Mouse (Mus musculus) liver, embryonic 16.5 days (tissue): Measurements from ENCODE around the gene Catsper4. TPM values are rescaled to one million over a fixed set of nuclear protein-coding genes. Genes with fewer than 3 reads are reported as not detected.

Experiments
- ATAC-seq: fragments of 200-750 bp; cut with Nextera tagmentation; 2 replicates; pipeline ENCODE4 v1.8.0; 2017; ENCODE audit warnings: low read depth, mild to moderate bottlenecking, moderate number of reproducible peaks, moderate library complexity
- H3K27ac ChIP-seq: fragments of 300-500 bp; sonication (generic); 2 replicates; pipeline ENCODE4 v1.5.1; 2014; ENCODE audit warnings: mild to moderate bottlenecking, low read length
- H3K27me3 ChIP-seq: fragments of 300-500 bp; sonication (generic); 2 replicates; pipeline ENCODE4 v1.6.1; 2014; ENCODE audit warnings: low read depth, low read length, mixed read lengths; ENCODE audit not compliant: control insufficient read depth, insufficient read depth
- H3K36me3 ChIP-seq: fragments of 300-500 bp; sonication (generic); 2 replicates; pipeline ENCODE4 v1.6.1; 2014; ENCODE audit warnings: mild to moderate bottlenecking; ENCODE audit not compliant: control insufficient read depth, insufficient read depth
- H3K4me1 ChIP-seq: fragments of 300-500 bp; sonication (generic); 2 replicates; pipeline ENCODE4 v1.6.1; 2014; ENCODE audit warnings: low read depth, low read length, mixed read lengths; ENCODE audit not compliant: control insufficient read depth
- H3K4me2 ChIP-seq: fragments of 300-500 bp; sonication (generic); 2 replicates; pipeline ENCODE4 v1.6.1; 2014; ENCODE audit warnings: low read depth, low read length, mixed read lengths
- H3K4me3 ChIP-seq: fragments of 300-500 bp; sonication (generic); 2 replicates; pipeline ENCODE4 v1.5.1; 2014; ENCODE audit warnings: low read depth, mild to moderate bottlenecking, low read length
- H3K9ac ChIP-seq: fragments of 300-500 bp; sonication (generic); 2 replicates; pipeline ENCODE4 v1.6.1; 2014; ENCODE audit warnings: low read depth, low read length
- H3K9me3 ChIP-seq: fragments of 300-500 bp; sonication (generic); replicated peaks from 2 replicates; pipeline ENCODE4 v1.6.1; 2016; ENCODE audit warnings: low read length; ENCODE audit not compliant: control insufficient read depth
- WGBS: fragments of 180-500 bp; shearing (Covaris S2); extraction: QIAGEN DNeasy Blood & Tissue Kit; methylation state at CpG from one replicate; pipeline ENCODE4 v1.1.7; 2014; ENCODE audit not compliant: insufficient replicate concordance; 5-methylcytosine and 5-hydroxymethylcytosine counted together
- polyA plus RNA-seq: library from polyadenylated mRNA; unstranded; fragments of >200 nt; fragmentation: Nextera tagmentation; extraction: Ambion mirVana; gene quantifications from 2 replicates; pipeline ENCODE4 v1.2.1, GENCODE M21; 2015

Catsper4 gene
- polyA plus RNA-seq, 1 experiment from 2014 or later, result not detected

DNA sequence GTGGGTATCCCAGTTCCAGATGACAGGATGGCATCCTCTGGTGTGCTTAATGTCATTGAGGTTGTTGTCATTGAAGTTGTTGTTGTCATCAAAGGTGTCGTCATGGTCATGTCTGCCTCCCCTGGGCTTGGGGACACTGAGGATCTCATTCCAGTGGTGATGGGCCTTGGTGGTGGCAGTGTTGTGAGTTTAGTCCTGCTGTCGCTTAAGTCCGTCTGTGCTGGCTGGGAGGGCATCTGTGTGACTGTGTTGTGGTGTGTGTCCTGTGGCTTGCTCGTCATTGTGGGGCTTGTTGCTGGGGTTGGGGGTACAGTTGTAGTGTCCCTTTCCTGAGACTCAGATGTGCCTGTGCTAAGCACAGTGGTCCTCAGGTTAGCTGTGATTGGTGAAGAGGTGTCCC is 24.3 kb downstream of the Catsper4 start, which contains the start of gene Gm7534:
Gene Gm7534, minus strand, starts transcription at position 101 of the 400 bp plus-strand sequence.
- Histone ChIP-seq H3K27ac (no peak within 1 kb of the TSS), H3K9ac (no peak within 1 kb of the TSS), H3K9me3 (no peaks in the 10 kb centered on the region), H3K4me3 (no peak within 1 kb of the TSS), H3K36me3 (no peaks in the 10 kb centered on the region), H3K4me1 (no peaks in the 10 kb centered on the region), H3K4me2 (no peak within 1 kb of the TSS), H3K27me3 (no peaks in the 10 kb centered on the region)
- WGBS, result 81% methylated on average over 4 of the region's 4 CpGs
- no peak for ATAC-seq

DNA sequence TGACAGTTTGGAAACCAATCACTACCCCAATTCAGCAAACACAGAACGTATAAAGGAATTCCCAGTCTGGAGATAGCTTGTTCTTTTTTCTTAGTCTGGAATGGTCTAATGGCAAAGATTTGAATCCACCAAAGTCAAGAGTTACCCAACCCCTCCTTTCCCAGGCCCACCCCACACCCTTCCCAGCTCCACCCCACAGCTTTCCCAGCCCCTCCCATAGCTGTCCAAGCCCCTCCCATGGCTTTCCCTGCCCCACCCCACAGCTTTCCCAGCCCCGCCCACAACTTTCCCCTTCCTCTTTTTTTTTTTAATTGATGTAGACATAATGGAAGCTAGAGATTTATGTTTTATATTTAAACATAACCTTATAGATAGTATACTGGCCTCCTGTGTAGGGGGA is 27.8 kb downstream of the Catsper4 start:
- 54% methylated on average over 2 of the region's 2 CpGs for WGBS
- no peak for ATAC-seq

DNA sequence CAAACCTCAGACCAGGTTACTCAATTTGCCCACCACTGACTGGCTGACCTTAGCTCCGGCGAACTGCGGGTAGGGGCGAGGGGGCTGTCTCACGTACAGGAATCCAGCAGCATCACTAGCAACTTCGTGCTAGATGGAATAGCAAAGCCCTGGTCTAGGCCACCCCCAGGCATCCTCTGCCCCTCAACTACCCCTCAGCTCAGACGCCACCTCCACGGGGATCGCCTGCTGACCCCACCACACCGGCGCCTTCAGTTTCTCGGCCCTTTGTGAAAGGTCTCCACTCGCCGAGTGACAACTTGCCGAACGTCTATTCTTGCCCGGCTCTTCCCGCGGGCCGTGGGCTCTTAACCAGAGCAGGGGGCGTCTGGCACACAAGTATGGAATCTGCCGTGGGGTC is 40.9 kb downstream of the Catsper4 start:
- Histone ChIP-seq H3K27me3 (no peaks in the 10 kb centered on the region), H3K27ac (peak overlapping the region; percentile 88), H3K4me1 (peaks cover 34% of the 10 kb centered on the region), H3K36me3 (no peaks in the 10 kb centered on the region), H3K4me3 (peak overlapping the region; percentile 91), H3K9me3 (no peaks in the 10 kb centered on the region), H3K4me2 (peak overlapping the region; percentile 87), H3K9ac (peak overlapping the region; percentile 94)
- ATAC-seq, result no peak
- WGBS, result under 1% methylated on average over 22 of the region's 22 CpGs

More for the DNA sequence above, 27.8 kb downstream of the Catsper4 start:
- Histone ChIP-seq H3K4me1 (no peaks in the 10 kb centered on the region), H3K27ac (no peak overlapping the region), H3K27me3 (no peaks in the 10 kb centered on the region), H3K4me2 (no peak overlapping the region), H3K9ac (no peak overlapping the region), H3K4me3 (no peak overlapping the region), H3K36me3 (no peaks in the 10 kb centered on the region), H3K9me3 (no peaks in the 10 kb centered on the region)

DNA sequence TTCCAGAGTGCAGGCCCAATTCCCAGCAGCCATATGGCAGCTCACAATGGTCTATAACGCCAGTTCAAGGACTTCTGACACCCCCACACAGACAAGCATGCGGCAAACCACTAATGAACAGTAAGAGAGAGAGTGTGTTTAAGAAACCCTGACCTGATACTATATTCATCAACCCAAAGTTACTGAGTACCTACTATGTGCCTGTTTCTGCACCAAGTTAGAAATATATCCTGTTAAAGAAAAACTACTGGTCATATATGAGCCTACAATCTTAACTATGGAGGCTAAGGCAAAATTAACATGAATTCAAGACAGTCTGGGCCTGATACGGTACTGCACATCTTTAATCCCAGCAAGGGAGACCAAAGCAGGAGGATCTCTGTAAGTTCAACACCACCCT is 41.6 kb downstream of the Catsper4 start:
- Histone ChIP-seq H3K9ac (peak overlapping the region; percentile 94), H3K36me3 (no peaks in the 10 kb centered on the region), H3K27ac (peak overlapping the region; percentile 88; the same call in 1 of the 2 replicates), H3K9me3 (no peaks in the 10 kb centered on the region), H3K4me3 (peak overlapping the region; percentile 91), H3K27me3 (no peaks in the 10 kb centered on the region), H3K4me1 (peaks cover 41% of the 10 kb centered on the region), H3K4me2 (peak overlapping the region; percentile 87)
- ATAC-seq, result no peak
- 82% methylated on average over 3 of the region's 3 CpGs for WGBS

DNA sequence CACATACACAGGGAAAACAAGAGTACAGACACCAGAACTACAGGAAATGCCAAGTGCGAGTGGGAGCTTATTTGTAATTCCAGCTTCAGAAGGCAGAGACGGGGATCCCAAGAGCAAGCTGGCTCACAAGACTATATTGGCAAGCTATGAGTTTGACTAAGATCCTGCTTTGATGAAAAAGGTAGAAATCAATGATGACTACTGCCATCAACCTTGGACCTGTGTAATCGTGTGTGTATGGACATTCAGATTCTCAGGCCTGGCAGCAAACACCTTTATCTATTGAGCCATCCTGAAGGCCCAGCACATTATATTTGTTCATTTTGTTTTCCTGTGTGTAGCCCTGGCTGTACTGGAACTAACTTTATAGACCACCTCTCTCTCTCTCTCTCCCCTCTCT is 43.5 kb downstream of the Catsper4 start:
- 65% methylated on average over 3 of the region's 3 CpGs for WGBS
- Histone ChIP-seq H3K9ac (no peak overlapping the region), H3K36me3 (no peaks in the 10 kb centered on the region), H3K4me1 (peaks cover 45% of the 10 kb centered on the region), H3K9me3 (no peaks in the 10 kb centered on the region), H3K27me3 (no peaks in the 10 kb centered on the region), H3K4me3 (no peak overlapping the region), H3K27ac (no peak overlapping the region), H3K4me2 (no peak overlapping the region)
- no peak for ATAC-seq

DNA sequence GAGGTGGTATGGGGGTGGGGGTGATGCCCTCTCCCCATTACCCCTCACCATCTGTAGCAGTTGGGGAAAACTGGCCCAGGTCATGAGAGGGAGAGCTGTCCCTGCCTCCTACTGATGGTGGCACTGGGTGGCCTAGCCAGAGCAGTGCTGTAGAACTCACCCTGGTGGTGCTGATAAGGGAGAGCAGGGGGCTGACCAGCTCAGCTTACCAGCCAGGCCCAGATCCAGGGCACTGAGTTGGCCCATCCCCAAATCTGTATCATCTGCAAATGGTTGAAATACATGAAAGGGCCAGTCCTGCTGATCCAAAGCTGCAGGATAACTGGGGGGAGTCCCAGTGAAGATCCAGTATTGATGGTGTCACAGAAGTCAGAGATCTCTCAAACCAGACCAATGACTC is 45.4 kb downstream of the Catsper4 start:
- Histone ChIP-seq H3K9me3 (no peaks in the 10 kb centered on the region), H3K4me3 (peak overlapping the region; percentile 29), H3K4me1 (peaks cover 41% of the 10 kb centered on the region), H3K27ac (peak overlapping the region; percentile 83), H3K4me2 (peak overlapping the region; percentile 50), H3K9ac (peak overlapping the region; percentile 50), H3K36me3 (no peaks in the 10 kb centered on the region), H3K27me3 (no peaks in the 10 kb centered on the region)
- ATAC-seq, result peak; percentile 81

DNA sequence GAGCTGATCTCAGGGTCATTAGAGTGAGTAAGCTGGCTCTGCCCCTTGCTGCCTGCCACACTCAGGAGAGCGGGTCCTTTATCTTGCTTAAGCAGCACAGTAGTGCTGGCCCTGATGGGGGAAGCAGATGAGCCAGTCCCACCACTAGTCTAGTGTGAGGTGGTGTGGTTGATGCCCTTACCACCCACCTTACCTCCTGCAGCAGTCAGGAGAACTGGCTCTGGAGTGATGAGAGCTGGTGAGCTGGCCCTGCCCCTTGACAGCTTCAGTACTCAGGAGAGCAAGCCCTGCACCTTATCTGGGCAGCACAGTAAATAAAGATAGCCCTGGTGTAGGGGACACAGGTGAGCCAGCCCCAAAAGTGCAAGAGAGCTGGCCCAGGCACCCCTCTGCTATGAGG is 46.1 kb downstream of the Catsper4 start:
- H3K4me1 ChIP-seq, result peaks cover 41% of the 10 kb centered on the region
- H3K27ac ChIP-seq, result peak overlapping the region; percentile 83
- H3K36me3 ChIP-seq, result no peaks in the 10 kb centered on the region
- peak overlapping the region; percentile 29 for H3K4me3 ChIP-seq
- ATAC-seq, result peak; percentile 76
- 13% methylated on average over 1 of the region's 1 CpGs for WGBS
- peak overlapping the region; percentile 50 for H3K4me2 ChIP-seq
- no peaks in the 10 kb centered on the region for H3K9me3 ChIP-seq
- H3K27me3 ChIP-seq, result no peaks in the 10 kb centered on the region
- peak overlapping the region; percentile 50 for H3K9ac ChIP-seq

DNA sequence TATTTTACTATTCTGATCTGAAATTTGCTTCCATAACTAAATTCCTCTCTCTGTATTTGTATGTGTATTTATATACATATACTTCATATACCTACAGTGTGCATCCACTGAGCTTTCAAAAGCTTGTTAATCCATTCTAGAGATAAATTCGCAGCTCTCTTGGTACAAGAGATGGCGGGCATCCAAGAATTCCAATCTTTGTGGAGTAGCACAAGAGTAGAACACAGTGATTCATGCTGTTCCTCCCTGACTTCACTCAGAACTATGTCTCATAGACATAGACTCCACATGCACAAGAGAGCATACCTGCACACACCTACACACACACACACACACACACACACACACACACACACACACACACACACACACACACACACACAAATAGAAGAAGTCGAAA is 54.8 kb downstream of the Catsper4 start:
- Histone ChIP-seq H3K36me3 (peaks cover 2% of the 10 kb centered on the region; the same call in 1 of the 2 replicates), H3K4me2 (no peak overlapping the region), H3K27ac (no peak overlapping the region), H3K4me3 (no peak overlapping the region), H3K4me1 (no peaks in the 10 kb centered on the region), H3K27me3 (no peaks in the 10 kb centered on the region), H3K9ac (no peak overlapping the region), H3K9me3 (no peaks in the 10 kb centered on the region)
- 73% methylated on average over 3 of the region's 3 CpGs for WGBS
- ATAC-seq, result no peak

DNA sequence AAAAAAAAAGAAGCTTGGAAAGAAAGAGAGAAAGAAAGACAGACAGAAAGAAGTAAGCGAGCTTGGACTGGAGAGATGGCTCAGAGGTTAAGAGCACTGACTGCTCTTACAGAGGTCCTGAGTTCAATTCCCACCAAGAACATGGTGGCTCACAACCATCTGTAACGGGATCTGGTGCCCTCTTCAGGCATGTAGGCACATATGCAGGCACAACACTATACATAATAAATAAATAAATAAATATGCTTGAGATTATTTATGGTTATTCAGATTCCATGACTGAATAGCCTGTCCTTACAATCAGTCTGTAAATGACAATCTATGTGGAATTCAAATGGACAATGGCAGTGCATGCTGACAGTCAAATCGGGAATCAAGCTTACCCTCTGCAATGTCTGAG is 60.3 kb downstream of the Catsper4 start:
- H3K27me3 ChIP-seq, result no peaks in the 10 kb centered on the region
- H3K9me3 ChIP-seq, result no peaks in the 10 kb centered on the region
- WGBS, result 84% methylated on average over 3 of the region's 3 CpGs
- H3K4me3 ChIP-seq, result no peak overlapping the region
- peaks cover 18% of the 10 kb centered on the region for H3K4me1 ChIP-seq
- no peak overlapping the region for H3K4me2 ChIP-seq
- H3K27ac ChIP-seq, result no peak overlapping the region
- H3K9ac ChIP-seq, result no peak overlapping the region
- peaks cover 11% of the 10 kb centered on the region for H3K36me3 ChIP-seq
- ATAC-seq, result no peak
